Mouse (Mus musculus) adrenal gland, adult 2 months (tissue): ENCODE results near the gene Zfyve19. TPM values are rescaled to one million over a fixed set of nuclear protein-coding genes. Genes with fewer than 3 reads are reported as not detected.

ENCODE experiments used
- DNase-seq: peaks from one replicate; pipeline ENCODE4 v3.0.0; 2021
- long read RNA-seq: library from polyadenylated mRNA; stranded (forward); transcript quantifications from one replicate; pipeline ENCODE4 v2.0.0, GENCODE M21; 2021
- polyA plus RNA-seq: library from polyadenylated mRNA; depleted of rRNA; stranded (reverse); fragments of >200 nt; gene quantifications from 2 replicates; pipeline ENCODE4 v1.2.3, GENCODE M21; 2012; rRNA removed
- total RNA-seq, 2 experiments: library from RNA; stranded (reverse); gene quantifications; 2 replicates each; pipeline ENCODE4 v1.2.3; 2021

Zfyve19 gene
- total RNA-seq (10 to 100 TPM; 29.5 to 36.1 TPM), polyA plus RNA-seq (30.4 and 33.4 TPM in 2 replicates)
- long read RNA-seq, transcript Zfyve19-201 (11 exons, 2,008 nt): major isoform, 9 of 21 reads
- long read RNA-seq, partial matches to known transcripts: 3 of 21 reads
- long read RNA-seq, other reads (novel, unspliced or antisense): 9 of 21 reads

GRCm38 (mm10) chr2:119208344-119209175 lies at the start of gene Zfyve19, which contains the start of gene Dnajc17:
TSS of gene Zfyve19 (plus strand) at chr2:119208617.
TSS of gene Dnajc17 (minus strand) at chr2:119208795.
- DNase-seq: peak; percentile 97

DNA sequence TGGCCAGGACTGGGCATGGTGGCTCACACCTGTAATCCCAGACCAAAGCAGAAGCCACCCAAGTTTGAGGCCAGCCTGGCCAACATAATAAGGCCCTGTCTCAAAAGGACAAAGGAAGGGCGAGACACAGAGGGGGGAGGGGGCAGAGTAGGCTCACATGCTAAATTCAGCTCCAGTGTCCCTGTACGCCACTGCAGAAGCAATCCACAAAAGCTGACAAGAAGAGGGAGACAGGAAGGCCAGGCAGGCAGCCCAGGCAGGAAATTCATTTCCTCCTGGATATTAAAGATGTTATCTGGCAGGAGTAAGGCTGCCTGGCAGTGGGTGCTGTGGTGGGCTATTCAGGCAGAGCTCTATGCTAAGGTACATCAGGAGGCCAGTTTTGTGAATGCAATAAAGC lies 47.2 kb upstream of the Zfyve19 start:
- peak; percentile 54 for DNase-seq

GRCm38 (mm10) chr2:119163135-119163534 lies 45.3 kb upstream of the Zfyve19 start:
- no peak for DNase-seq

DNA sequence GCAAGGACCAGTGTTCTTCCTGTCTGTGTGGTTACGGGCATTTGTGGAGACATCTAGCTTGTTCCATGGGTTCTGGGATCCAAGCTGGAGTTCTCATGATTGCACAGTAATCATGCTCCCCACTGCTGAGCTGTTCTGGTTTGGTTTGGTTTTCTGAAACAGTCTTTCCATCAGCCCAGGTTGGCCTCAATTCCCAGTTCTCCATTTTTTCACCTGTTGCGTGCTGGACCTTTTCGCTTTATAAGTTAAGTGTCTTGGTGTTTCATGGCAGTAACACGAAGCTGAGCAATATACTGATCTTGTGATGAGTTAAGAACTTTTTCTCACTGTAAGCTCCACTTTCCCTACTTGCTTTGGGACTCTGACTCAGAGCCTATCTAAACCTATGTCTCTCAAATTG lies 44.4 kb upstream of the Zfyve19 start:
- DNase-seq: no peak

DNA sequence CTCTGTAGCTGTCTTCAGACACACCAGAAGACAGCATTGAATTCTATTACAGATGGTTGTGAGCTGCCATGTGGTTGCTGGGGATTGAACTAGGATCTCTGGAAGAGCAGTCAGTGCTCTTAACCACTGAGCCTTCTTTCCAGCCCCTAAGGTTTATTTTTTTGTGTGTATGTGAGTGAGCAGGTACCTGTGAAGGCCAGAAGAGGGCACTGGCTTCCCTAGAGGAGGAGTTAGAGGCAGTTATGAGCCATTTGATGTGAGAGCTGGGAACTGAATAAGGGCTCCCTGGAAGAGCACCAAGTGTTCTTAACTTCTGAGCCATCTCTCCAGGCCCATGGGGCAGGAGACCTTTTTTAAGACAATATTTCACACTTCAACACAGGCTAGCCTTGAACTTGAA lies 43.0 kb upstream of the Zfyve19 start:
- DNase-seq: no peak

GRCm38 (mm10) chr2:119166901-119167865 lies 41.2 kb upstream of the Zfyve19 start, which contains the start of gene Gchfr:
TSS of gene Gchfr (plus strand) at chr2:119167773.
- DNase-seq: peak; percentile 89

GRCm38 (mm10) chr2:119167866-119168256 lies 40.6 kb upstream of the Zfyve19 start:
- no peak for DNase-seq

DNA sequence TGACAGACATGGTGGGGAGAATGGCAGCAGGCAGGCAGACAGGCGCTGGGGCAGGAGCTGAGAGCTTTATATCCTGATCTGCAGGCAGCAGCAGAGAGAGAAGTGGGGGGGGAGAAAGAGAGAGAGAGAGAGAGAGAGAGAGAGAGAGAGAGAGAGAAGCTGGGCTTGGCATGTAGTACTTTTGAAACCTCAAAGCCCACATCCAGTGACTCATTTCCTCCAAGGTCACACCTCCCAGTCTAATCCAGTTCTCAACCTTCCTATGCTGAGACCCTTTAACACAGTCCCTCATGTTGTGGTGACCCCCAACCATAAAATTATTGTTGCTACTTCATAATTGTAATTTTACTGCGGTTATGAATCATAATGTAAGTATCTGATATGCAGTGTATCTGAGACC lies 38.1 kb upstream of the Zfyve19 start:
- DNase-seq: no peak

DNA sequence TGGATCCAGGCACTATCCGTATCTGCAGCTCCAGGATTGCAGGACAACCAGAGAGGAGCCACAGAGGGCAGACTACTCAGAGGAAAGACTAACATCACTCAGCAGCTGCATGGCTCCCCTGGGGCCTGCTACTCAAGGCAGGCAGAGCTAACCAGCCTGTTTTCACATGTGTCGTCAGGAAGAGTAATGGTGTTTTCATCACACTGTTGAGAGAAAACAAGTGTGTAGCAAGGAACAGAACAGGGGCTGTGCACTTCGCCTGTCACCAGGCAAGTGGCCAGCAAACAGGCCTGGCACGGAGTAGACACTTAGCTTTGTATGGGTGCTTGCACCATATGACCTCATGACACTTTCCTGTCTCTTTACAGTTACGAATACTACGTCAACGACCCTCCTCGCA lies 36.8 kb upstream of the Zfyve19 start:
- no peak for DNase-seq

- no peak for DNase-seq
Measured at GRCm38 (mm10) chr2:119172446-119172845, 36.0 kb upstream of the Zfyve19 start.

- DNase-seq: peak; percentile 86
Measured at GRCm38 (mm10) chr2:119172862-119173576, 35.4 kb upstream of the Zfyve19 start.

DNA sequence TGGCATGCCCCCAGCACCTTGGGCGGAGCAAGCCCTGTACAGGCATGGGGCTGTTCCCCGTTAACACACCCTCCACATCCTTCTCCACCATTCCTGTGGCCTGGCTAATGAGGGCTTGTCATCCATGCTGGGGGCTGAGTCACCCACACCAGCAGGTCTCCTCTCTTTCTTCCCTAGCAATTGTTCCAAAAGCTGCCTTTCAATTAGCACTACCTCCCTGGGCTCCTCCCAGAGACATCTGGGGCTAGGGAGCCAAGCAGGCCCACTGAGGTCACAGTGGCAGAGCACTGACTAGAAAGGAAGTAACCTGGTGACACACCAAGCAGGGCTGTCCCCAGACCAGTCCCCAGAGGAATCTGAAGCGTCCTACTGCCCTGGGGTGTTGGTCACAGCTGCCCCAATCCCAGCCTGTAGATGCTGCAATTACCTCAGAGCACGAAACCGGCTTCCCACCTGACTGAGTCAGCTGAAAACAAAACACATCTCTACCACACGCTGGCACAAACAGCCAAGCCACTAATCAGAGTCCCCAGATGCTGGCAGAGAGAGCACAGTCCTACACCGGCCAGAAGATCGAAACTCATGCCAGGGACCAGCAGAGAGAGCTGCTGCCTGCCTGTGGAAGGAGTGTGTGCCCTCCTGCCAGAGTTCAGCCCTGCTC lies 34.3 kb upstream of the Zfyve19 start, which contains the start of gene Gm14137:
Gene Gm14137, plus strand, starts transcription at position 519 of the 661 bp plus-strand sequence.
- no peak for DNase-seq

DNA sequence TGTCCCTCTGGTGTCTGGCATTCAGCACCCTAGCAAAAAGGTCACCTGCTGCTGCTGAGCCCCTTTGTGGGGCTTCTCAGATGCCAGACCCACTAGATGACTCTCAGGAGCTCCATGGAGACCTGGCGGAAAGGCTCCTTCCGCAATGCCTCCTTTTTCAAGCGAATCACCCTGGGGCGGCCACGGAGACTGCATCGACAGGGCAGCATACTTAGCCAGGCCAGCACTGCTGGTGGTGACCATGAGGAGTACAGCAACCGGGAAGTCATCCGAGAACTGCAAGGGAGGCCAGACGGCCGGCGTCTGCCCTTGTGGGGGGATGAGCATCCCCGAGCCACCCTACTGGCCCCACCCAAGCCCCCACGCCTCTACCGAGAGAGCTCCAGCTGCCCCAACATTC lies 33.6 kb upstream of the Zfyve19 start:
- no peak for DNase-seq

GRCm38 (mm10) chr2:119175614-119176013 lies 32.8 kb upstream of the Zfyve19 start:
- DNase-seq: no peak

DNA sequence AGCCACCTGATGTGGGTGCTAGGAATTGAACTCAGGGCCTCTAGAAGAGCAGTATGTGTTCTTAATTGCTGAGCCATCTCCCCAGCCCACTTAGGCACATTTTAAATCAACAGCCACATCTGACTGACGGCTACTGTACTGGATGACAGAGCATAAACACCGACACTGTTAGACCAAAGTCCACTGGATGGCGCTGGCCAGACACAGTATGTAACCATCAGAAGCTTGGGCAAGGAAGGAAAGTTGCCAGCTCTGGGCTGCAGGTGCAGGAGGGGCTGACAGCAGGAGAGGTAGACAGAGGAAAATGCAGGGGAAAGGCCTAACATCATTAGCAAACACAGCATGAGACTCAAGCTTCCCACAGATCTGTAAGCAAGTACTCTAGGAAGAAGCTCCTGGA lies 31.7 kb upstream of the Zfyve19 start:
- DNase-seq: no peak

- no peak for DNase-seq
Measured at GRCm38 (mm10) chr2:119177384-119177939, 31.0 kb upstream of the Zfyve19 start.

DNA sequence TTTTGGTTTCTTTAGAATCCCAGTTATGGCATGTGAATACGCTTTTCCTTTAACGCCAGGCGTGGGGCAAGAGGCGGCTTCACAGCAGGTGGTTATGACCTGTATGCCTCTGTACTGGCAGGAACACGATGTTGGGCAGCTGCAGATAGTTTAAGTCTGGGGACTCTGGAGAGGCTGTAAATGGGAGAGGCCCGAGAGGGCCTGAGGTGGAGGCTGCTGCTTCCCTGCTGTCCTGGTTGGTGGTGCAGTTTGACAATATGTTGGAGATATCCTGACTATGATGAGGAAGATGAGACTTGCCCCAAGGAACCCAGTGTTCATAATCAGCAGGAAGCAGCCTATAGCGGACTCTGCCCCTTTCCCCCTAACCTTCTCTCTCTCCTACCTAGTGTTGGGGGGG lies 25.5 kb upstream of the Zfyve19 start:
- DNase-seq: no peak

GRCm38 (mm10) chr2:119189029-119189710 lies 19.2 kb upstream of the Zfyve19 start:
- peak; percentile 87 for DNase-seq

DNA sequence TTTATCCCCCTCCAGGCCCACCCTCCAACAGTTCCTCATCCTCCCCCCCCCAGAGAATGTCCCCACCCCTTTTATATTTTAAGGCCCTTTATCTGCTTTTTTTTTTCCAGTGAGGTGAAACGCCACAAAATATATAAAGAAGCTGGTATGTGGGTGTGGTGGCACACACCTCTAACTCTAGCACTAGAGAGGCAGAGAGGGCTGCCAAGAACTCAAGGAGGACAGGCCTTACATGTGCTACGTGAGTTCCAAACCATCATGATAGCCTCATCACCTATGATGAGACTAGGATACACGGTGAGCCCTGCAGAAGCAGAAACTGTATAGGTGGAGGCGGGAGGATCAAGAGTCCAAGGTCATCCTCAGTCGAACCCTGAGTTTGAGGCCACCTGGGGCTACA lies 17.4 kb upstream of the Zfyve19 start:
- DNase-seq: no peak

DNA sequence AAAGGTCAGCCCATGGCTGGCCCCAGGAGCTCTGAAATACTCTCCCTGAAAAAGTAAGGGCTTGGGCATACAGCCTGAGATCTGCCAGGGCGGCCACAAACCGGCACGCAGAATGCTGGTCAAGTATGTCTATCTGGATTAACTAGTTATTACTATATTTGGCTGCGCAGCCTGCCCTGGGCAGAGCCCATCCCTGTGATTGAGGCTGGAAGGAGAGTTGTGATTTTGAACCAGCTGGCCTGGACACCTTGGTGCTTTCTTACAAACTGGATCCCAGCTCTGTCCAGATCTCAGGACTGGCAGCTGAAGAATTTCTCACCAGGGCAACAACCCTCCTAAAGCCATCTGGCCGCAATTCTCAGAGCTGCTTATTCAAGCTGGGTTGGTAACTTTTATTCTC lies 14.3 kb upstream of the Zfyve19 start:
- DNase-seq: no peak
